Mouse (Mus musculus): ENCODE results near the gene Det1.

The Det1 gene

GRCm38 (mm10) chr7:78846737-78847434 lies at the start of gene Det1:
Gene Det1 (minus strand): TSS chr7:78847263.
- DNase-seq (ENCODE audit: low spot score in 2 of 2) = peak; percentile 87 to 94

- peak; percentile 97 to 98 for DNase-seq (ENCODE audit: low spot score in 2 of 2)
Observed at GRCm38 (mm10) chr7:78895653-78896333, 48.7 kb upstream of the Det1 start, which contains the start of gene Aen. Gene Aen (plus strand): TSS chr7:78895854.

GRCm38 (mm10) chr7:78895021-78895652 lies 48.1 kb upstream of the Det1 start:
- DNase-seq (ENCODE audit: low spot score in 2 of 2) = no peak

GRCm38 (mm10) chr7:78893917-78894316 lies 46.9 kb upstream of the Det1 start:
- no peak for DNase-seq (ENCODE audit: low spot score in 2 of 2)

- DNase-seq (ENCODE audit: low spot score in 2 of 2) = peak; percentile 73 to 92
Observed at GRCm38 (mm10) chr7:78890641-78891040, 43.6 kb upstream of the Det1 start.

GRCm38 (mm10) chr7:78887431-78887842 lies 40.4 kb upstream of the Det1 start:
- no peak for DNase-seq (ENCODE audit: low spot score in 2 of 2)

- no peak for DNase-seq (ENCODE audit: low spot score in 2 of 2)
Observed at GRCm38 (mm10) chr7:78886496-78886895, 39.4 kb upstream of the Det1 start.

- DNase-seq (ENCODE audit: low spot score in 2 of 2) = no peak
Observed at GRCm38 (mm10) chr7:78885404-78885803, 38.3 kb upstream of the Det1 start.

- DNase-seq (ENCODE audit: low spot score in 2 of 2) = no peak
Observed at GRCm38 (mm10) chr7:78884139-78884538, 37.1 kb upstream of the Det1 start.

- no peak for DNase-seq (ENCODE audit: low spot score in 2 of 2)
Observed at GRCm38 (mm10) chr7:78883726-78884060, 36.6 kb upstream of the Det1 start.

- no peak for DNase-seq (ENCODE audit: low spot score in 2 of 2)
Observed at GRCm38 (mm10) chr7:78883016-78883725, 36.1 kb upstream of the Det1 start.

GRCm38 (mm10) chr7:78882469-78882837 lies 35.4 kb upstream of the Det1 start:
- no peak for DNase-seq (ENCODE audit: low spot score in 2 of 2)

GRCm38 (mm10) chr7:78881607-78882468 lies 34.8 kb upstream of the Det1 start:
- DNase-seq (ENCODE audit: low spot score in 2 of 2) = no peak

- DNase-seq (ENCODE audit: low spot score in 2 of 2) = no peak
Observed at GRCm38 (mm10) chr7:78872831-78873230, 25.8 kb upstream of the Det1 start.

GRCm38 (mm10) chr7:78872366-78872765 lies 25.3 kb upstream of the Det1 start:
- DNase-seq (ENCODE audit: low spot score in 2 of 2) = no peak

- peak in 1 of 2 experiments; percentile 21 for DNase-seq (ENCODE audit: low spot score in 2 of 2)
Observed at GRCm38 (mm10) chr7:78868731-78869130, 21.7 kb upstream of the Det1 start.

- peak; percentile 73 to 84 for DNase-seq (ENCODE audit: low spot score in 2 of 2)
Observed at GRCm38 (mm10) chr7:78865212-78865949, 18.3 kb upstream of the Det1 start.

GRCm38 (mm10) chr7:78864446-78864802 lies 17.4 kb upstream of the Det1 start:
- no peak for DNase-seq (ENCODE audit: low spot score in 2 of 2)

GRCm38 (mm10) chr7:78863796-78864445 lies 16.9 kb upstream of the Det1 start:
- no peak for DNase-seq (ENCODE audit: low spot score in 2 of 2)

GRCm38 (mm10) chr7:78855044-78855655 lies 8.1 kb upstream of the Det1 start:
- DNase-seq (ENCODE audit: low spot score in 2 of 2) = no peak

Data from thymus, postnatal 10 days (tissue).